Mouse (Mus musculus) lung, embryonic 15.5 days (tissue): ENCODE measurements around the gene Klk12. TPM values are rescaled to one million over a fixed set of nuclear protein-coding genes. Genes with fewer than 3 reads are reported as not detected.

Source experiments
- ATAC-seq: fragments of 200-750 bp; cut with Nextera tagmentation; 2 replicates; pipeline ENCODE4 v1.8.0; 2017; ENCODE audit warnings: moderate number of reproducible peaks, borderline replicate concordance; ENCODE audit not compliant: low FRiP score, low TSS enrichment; ENCODE audit errors: extremely low read depth
- H3K27ac ChIP-seq: fragments of 300-500 bp; sonication (generic); 2 replicates; pipeline ENCODE4 v1.5.1; 2015; ENCODE audit warnings: moderate library complexity, mild to moderate bottlenecking, inconsistent platforms
- H3K27me3 ChIP-seq: fragments of 300-500 bp; sonication (generic); 2 replicates; pipeline ENCODE4 v1.6.1; 2015; ENCODE audit warnings: inconsistent platforms
- H3K36me3 ChIP-seq: fragments of 300-500 bp; sonication (generic); 2 replicates; pipeline ENCODE4 v1.6.1; 2015; ENCODE audit warnings: inconsistent platforms
- H3K4me1 ChIP-seq: fragments of 300-500 bp; sonication (generic); 2 replicates; pipeline ENCODE4 v1.6.1; 2015; ENCODE audit warnings: inconsistent platforms
- H3K4me2 ChIP-seq: fragments of 300-500 bp; sonication (generic); 2 replicates; pipeline ENCODE4 v1.6.1; 2015; ENCODE audit warnings: inconsistent platforms, mild to moderate bottlenecking, moderate library complexity
- H3K4me3 ChIP-seq: fragments of 300-500 bp; sonication (generic); 2 replicates; pipeline ENCODE4 v1.5.1; 2015; ENCODE audit warnings: mild to moderate bottlenecking, inconsistent platforms
- H3K9ac ChIP-seq: fragments of 300-500 bp; sonication (generic); 2 replicates; pipeline ENCODE4 v1.6.1; 2015; ENCODE audit warnings: inconsistent platforms
- H3K9me3 ChIP-seq: fragments of 300-500 bp; sonication (generic); 2 replicates; pipeline ENCODE4 v1.6.1; 2016; ENCODE audit warnings: inconsistent platforms
- WGBS: fragments of 180-500 bp; shearing (Covaris S2); methylation state at CpG from one replicate; pipeline ENCODE4 v1.1.7; 2015; 5-methylcytosine and 5-hydroxymethylcytosine counted together
- polyA plus RNA-seq: library from polyadenylated mRNA; unstranded; fragments of >200 nt; fragmentation: Nextera tagmentation; extraction: Ambion mirVana; gene quantifications from 2 replicates; pipeline ENCODE4 v1.2.1, GENCODE M21; 2015

The Klk12 gene
- polyA plus RNA-seq, 1 experiment from 2014 or later, result not detected

- H3K4me1 ChIP-seq, result peaks cover 22% of the 10 kb centered on the region
- peak within 1 kb of the TSS; percentile 38 for H3K9ac ChIP-seq
- peak within 1 kb of the TSS; percentile 55 for H3K4me3 ChIP-seq
- no peaks in the 10 kb centered on the region for H3K9me3 ChIP-seq
- peak within 1 kb of the TSS; percentile 87 for H3K4me2 ChIP-seq
- peak; percentile 35; the same call in 1 of the 2 replicates for ATAC-seq
- no peaks in the 10 kb centered on the region for H3K36me3 ChIP-seq
- H3K27ac ChIP-seq, result no peak within 1 kb of the TSS
- 0% methylated on average over 28 of the region's 28 CpGs for WGBS
- H3K27me3 ChIP-seq, result peaks cover 9% of the 10 kb centered on the region; the same call in 1 of the 2 replicates
These were observed 28.7 kb downstream of the Klk12 start, which contains the start of gene Klk8 for GRCm38 (mm10) chr7:43797333-43797769. Klk8 (plus strand) TSS chr7:43797577.

- Histone ChIP-seq H3K9ac (peak overlapping the region; percentile 38), H3K36me3 (no peaks in the 10 kb centered on the region), H3K4me3 (peak overlapping the region; percentile 55), H3K9me3 (no peaks in the 10 kb centered on the region), H3K4me1 (peaks cover 22% of the 10 kb centered on the region), H3K4me2 (peak overlapping the region; percentile 87), H3K27ac (no peak overlapping the region), H3K27me3 (peaks cover 9% of the 10 kb centered on the region; the same call in 1 of the 2 replicates)
- ATAC-seq, result peak; percentile 58; the same call in 1 of the 2 replicates
- 36% methylated on average over 13 of the region's 13 CpGs for WGBS
These were observed 29.3 kb downstream of the Klk12 start for GRCm38 (mm10) chr7:43797844-43798462.

- Histone ChIP-seq H3K4me3 (no peak overlapping the region), H3K4me1 (peaks cover 22% of the 10 kb centered on the region), H3K4me2 (no peak overlapping the region), H3K27me3 (peaks cover 9% of the 10 kb centered on the region; the same call in 1 of the 2 replicates), H3K9ac (no peak overlapping the region), H3K9me3 (no peaks in the 10 kb centered on the region), H3K36me3 (no peaks in the 10 kb centered on the region), H3K27ac (no peak overlapping the region)
- ATAC-seq, result no peak
- 66% methylated on average over 7 of the region's 7 CpGs for WGBS
These were observed 31.2 kb downstream of the Klk12 start for GRCm38 (mm10) chr7:43799876-43800275.

GRCm38 (mm10) chr7:43810994-43811393 is 42.3 kb downstream of the Klk12 start, which contains the start of gene Klk7:
Klk7 (plus strand) TSS chr7:43811294.
- Histone ChIP-seq H3K4me1 (no peaks in the 10 kb centered on the region), H3K9ac (no peak within 1 kb of the TSS), H3K36me3 (no peaks in the 10 kb centered on the region), H3K4me3 (no peak within 1 kb of the TSS), H3K4me2 (no peak within 1 kb of the TSS), H3K9me3 (no peaks in the 10 kb centered on the region), H3K27me3 (no peaks in the 10 kb centered on the region), H3K27ac (no peak within 1 kb of the TSS)
- 54% methylated on average over 5 of the region's 5 CpGs for WGBS
- no peak for ATAC-seq

- Histone ChIP-seq H3K9ac (no peak overlapping the region), H3K27me3 (no peaks in the 10 kb centered on the region), H3K36me3 (no peaks in the 10 kb centered on the region), H3K4me2 (no peak overlapping the region), H3K9me3 (no peaks in the 10 kb centered on the region), H3K27ac (no peak overlapping the region), H3K4me1 (no peaks in the 10 kb centered on the region), H3K4me3 (no peak overlapping the region)
- no peak for ATAC-seq
- WGBS, result 86% methylated on average over 7 of the region's 7 CpGs
These were observed 46.5 kb downstream of the Klk12 start for GRCm38 (mm10) chr7:43815211-43815610.

- no peaks in the 10 kb centered on the region for H3K9me3 ChIP-seq
- no peak overlapping the region for H3K9ac ChIP-seq
- H3K27me3 ChIP-seq, result no peaks in the 10 kb centered on the region
- H3K27ac ChIP-seq, result no peak overlapping the region
- H3K4me2 ChIP-seq, result no peak overlapping the region
- no peak for ATAC-seq
- H3K36me3 ChIP-seq, result no peaks in the 10 kb centered on the region
- no peak overlapping the region for H3K4me3 ChIP-seq
- H3K4me1 ChIP-seq, result no peaks in the 10 kb centered on the region
These were observed 48.0 kb downstream of the Klk12 start for GRCm38 (mm10) chr7:43816746-43817145.

- H3K36me3 ChIP-seq, result no peaks in the 10 kb centered on the region
- no peak for ATAC-seq
- no peaks in the 10 kb centered on the region for H3K9me3 ChIP-seq
- no peak overlapping the region for H3K4me2 ChIP-seq
- H3K27me3 ChIP-seq, result no peaks in the 10 kb centered on the region
- WGBS, result 80% methylated on average over 7 of the region's 7 CpGs
- no peak overlapping the region for H3K9ac ChIP-seq
- no peak overlapping the region for H3K4me3 ChIP-seq
- H3K4me1 ChIP-seq, result no peaks in the 10 kb centered on the region
- H3K27ac ChIP-seq, result no peak overlapping the region
These were observed 52.9 kb downstream of the Klk12 start for GRCm38 (mm10) chr7:43821581-43821980.

Other genes starting within 250 kb of the Klk12 start
- 1.2 and 1.7 TPM in 2 replicates for gene Cd33, start 224.5 kb upstream of the Klk12 start, polyA plus RNA-seq
- 3.5 and 4.4 TPM in 2 replicates for gene Zfp658, start 206.6 kb upstream of the Klk12 start, polyA plus RNA-seq
- 13.1 and 13.5 TPM in 2 replicates for gene Zfp719, start 189.3 kb upstream of the Klk12 start, polyA plus RNA-seq
- 0.15 and 0.33 TPM in 2 replicates for gene Zfp819, start 161.7 kb upstream of the Klk12 start, polyA plus RNA-seq
- not detected in 2 replicates for gene Ceacam18, start 134.2 kb upstream of the Klk12 start, polyA plus RNA-seq
- 0.74 and 1.0 TPM in 2 replicates for gene Siglece, start 108.7 kb upstream of the Klk12 start, polyA plus RNA-seq
- 13.9 and 14.2 TPM in 2 replicates for gene Ctu1, start 96.9 kb upstream of the Klk12 start, polyA plus RNA-seq
- gene Klk14, start 78.5 kb upstream of the Klk12 start, polyA plus RNA-seq, result not detected in 2 replicates
- 2.6 and 3.0 TPM in 2 replicates for gene Klk13, start 56.3 kb upstream of the Klk12 start, polyA plus RNA-seq
- 0.14 and 0.42 TPM in 2 replicates for gene Klk11, start 5.7 kb downstream of the Klk12 start, polyA plus RNA-seq
- gene Klk10, start 12.1 kb downstream of the Klk12 start, polyA plus RNA-seq, result 1.8 and 1.9 TPM in 2 replicates
- 0.16 TPM in 1 of 2 replicates, not detected in the other for gene Klk9, start 23.0 kb downstream of the Klk12 start, polyA plus RNA-seq
- 21.4 and 22.4 TPM in 2 replicates for gene Klk8, start 28.7 kb downstream of the Klk12 start, polyA plus RNA-seq
- gene Klk7, start 42.4 kb downstream of the Klk12 start, polyA plus RNA-seq, result not detected in 2 replicates
- gene Klk6, start 55.6 kb downstream of the Klk12 start, polyA plus RNA-seq, result not detected in 2 replicates
- gene Klk5, start 73.1 kb downstream of the Klk12 start, polyA plus RNA-seq, result not detected in 2 replicates
- not detected in 2 replicates for gene Klk4, start 112.3 kb downstream of the Klk12 start, polyA plus RNA-seq
- not detected in 2 replicates for gene Klk15, start 164.8 kb downstream of the Klk12 start, polyA plus RNA-seq
- gene Klk1b8, start 181.8 kb downstream of the Klk12 start, polyA plus RNA-seq, result not detected in 2 replicates
- not detected in 2 replicates for gene Klk1b1, start 197.9 kb downstream of the Klk12 start, polyA plus RNA-seq
- gene Klk1b9, start 207.2 kb downstream of the Klk12 start, polyA plus RNA-seq, result not detected in 2 replicates
- not detected in 2 replicates for gene Klk1b11, start 227.0 kb downstream of the Klk12 start, polyA plus RNA-seq
- gene Klk1b26, start 243.3 kb downstream of the Klk12 start, polyA plus RNA-seq, result not detected in 2 replicates